Mouse (Mus musculus) kidney, postnatal 14 days (tissue): ENCODE measurements around the gene Ehbp1l1.

Experiments used
- DNase-seq: peaks from one replicate; pipeline ENCODE4 v3.0.0; 2022; ENCODE audit warnings: mixed read lengths

The Ehbp1l1 gene

DNA sequence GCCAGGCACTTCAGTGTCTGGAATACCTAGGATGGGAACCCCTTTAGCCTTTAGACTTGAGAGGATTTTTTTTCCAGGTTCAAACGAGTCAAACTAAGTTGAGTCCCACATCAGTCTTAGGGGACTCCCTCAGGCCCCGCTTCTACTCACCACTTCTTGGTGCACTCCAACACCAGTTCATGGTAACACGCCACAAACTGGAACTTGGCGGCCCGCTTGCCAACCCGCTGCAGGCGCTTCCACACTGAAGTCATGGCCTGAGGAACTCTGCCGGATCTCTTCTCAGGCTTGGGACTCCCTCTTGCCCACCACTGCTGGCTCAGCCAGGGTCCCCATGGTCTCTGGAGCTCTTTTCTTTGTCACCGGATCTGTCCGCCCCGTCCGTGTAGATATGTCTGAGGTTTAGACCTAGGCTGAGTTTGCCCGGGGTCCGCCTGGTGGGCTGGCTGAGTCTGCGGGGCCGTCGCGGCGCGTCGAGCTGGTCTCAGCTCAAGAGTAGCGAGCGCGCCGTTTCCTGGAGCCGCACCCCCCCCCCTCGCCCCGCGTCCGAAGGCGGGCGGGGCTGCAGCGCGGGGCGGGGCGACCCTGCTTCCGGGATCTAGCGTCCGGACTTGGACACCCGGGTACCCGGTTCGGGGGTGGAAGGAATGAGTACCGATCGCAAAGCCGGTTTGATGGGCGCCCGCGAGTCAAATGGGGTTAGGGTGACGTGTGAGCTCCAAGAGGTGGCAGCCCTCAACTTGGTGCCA, at the start of gene Ehbp1l1:
TSS of gene Ehbp1l1 (minus strand) at position 551 of the 749 bp plus-strand sequence.
- peak; percentile 89 for DNase-seq

DNA sequence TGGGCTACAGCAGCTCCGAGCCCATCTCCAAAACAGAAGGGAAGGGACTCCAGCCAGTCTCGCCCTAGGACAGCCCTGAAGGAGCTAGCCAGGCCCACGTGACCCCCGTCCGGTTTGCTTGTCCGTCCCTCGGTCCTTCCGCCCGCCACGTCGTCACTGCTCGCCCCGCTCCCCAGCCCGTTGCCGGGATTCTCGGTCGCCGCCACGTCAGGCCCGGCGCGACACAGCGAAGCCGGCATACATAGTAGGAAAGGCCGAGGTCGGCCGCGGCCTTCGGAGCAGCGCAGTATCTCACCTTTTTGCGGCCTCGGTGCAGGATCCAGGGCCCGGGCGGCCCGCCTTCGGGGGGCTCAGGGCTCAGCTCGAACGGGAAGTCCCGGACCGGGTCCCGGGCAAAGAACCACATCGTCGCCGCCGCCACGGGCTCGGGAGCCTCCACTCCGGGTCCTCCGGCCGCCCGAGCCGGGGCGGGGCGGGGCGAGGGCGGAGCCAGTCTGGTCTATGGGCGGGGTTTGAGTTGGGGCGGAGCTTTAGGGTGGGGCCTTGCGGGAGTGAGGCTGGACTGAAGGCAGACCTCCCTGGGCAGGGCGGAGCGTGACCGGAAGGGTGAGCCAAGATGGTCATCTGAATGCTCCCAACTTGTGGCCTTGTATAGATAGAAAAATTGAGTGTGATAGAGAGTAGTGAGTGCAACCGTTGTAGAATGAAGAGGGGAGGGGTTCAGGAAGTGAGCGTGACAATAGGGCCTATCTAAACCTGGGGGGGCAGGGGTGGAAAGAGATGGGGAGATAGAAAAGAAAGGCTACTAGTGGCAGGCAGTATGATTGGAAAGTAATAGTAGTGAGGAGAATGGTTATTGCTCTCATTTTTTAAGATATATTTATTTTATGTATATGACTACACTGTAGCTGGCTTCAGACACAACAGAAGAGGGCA, 45.1 kb upstream of the Ehbp1l1 start, which contains the start of gene Scyl1:
TSS of gene Scyl1 (minus strand) at position 495 of the 936 bp plus-strand sequence.
- DNase-seq, result peak; percentile 97

- DNase-seq, result no peak
Observed at GRCm38 (mm10) chr19:5770311-5770710, 44.2 kb upstream of the Ehbp1l1 start.

- DNase-seq, result peak; percentile 45
Observed at GRCm38 (mm10) chr19:5767271-5767670, 41.2 kb upstream of the Ehbp1l1 start.

DNA sequence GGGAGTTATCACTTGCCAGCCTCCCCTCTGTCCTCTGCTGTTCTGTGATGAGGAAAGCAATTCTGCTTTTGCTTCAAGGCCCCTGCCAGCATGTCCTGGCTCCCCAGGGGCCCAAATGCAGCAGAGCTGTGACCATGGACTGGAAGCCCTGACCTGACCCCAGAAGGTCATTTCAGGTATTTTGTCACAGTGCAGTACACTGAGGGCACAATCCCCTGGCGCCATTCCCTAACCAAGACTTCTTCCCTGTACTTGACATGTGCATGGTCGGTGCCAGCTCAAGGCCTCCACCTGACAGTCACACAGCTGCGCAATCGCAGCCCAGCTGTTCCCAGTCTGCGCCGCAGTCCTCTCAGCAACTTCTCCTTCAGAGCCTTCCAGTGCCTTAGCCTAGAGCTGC, 37.0 kb upstream of the Ehbp1l1 start:
- no peak for DNase-seq

DNA sequence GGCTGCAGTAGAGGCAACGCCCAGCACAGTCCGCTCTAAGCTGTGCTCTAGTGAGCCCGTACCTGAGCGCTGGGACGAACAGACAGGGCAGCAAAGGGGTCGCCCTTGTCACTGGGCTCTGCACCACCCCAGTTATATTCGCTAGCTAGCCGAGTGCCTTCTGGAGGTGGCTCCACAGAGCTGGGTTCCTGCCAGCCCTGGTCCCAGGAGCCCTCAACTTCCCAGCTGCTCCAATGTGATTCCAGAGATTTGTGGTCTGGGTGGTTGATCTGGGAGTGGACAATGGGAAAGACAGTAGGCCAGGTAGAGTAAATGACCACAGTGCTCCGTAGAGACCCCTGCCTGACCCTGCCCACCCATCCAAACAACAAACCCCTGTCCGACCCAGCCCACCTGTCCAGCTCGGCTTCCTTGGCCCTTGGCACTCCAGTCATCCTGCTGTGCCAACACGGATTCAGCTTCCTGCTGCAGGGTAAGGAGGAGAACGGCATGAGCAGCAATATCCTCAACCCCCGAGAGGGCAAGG, 32.8 kb upstream of the Ehbp1l1 start:
- no peak for DNase-seq

- DNase-seq, result no peak
Observed at GRCm38 (mm10) chr19:5756991-5757636, 31.0 kb upstream of the Ehbp1l1 start.

DNA sequence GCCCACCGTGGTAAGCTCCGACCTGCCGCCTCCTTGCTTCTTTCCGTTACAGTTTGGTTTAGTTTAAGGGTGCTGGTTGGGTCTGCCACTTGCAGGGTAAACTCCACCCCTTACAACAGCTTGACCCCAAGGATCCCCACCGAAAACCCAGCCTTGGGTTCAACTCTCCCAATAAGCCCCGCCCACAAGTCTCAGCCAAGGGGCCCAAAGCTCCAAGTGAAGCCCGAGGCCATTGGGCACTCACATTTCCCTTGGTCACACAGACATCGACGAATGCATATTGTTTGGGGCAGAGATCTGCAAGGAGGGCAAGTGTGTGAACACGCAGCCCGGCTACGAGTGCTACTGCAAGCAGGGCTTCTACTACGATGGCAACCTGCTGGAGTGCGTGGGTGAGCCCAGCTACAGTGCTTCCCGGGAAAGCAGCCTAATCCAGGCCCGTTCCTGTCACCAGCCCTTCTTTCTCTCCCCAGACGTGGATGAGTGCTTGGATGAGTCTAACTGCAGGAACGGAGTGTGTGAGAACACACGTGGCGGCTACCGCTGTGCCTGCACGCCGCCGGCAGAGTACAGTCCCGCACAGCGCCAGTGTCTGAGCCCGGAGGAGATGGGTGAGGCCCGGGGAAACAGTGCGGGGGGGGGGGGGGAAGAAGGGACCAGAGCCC, 30.3 kb upstream of the Ehbp1l1 start:
- no peak for DNase-seq

- DNase-seq, result peak; percentile 58
Observed at GRCm38 (mm10) chr19:5751742-5752141, 25.6 kb upstream of the Ehbp1l1 start.

DNA sequence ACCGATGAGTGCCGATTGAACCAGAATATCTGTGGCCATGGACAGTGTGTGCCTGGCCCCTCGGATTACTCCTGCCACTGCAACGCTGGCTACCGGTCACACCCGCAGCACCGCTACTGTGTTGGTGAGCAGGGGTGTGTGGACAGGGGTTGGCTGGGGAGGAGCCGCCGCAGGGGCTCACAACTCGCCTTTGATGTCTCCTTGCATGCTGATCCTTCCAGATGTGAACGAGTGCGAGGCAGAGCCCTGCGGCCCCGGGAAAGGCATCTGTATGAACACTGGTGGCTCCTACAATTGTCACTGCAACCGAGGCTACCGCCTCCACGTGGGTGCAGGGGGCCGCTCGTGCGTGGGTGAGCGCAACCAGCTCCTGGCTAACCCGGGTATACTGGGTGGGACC, 24.8 kb upstream of the Ehbp1l1 start:
- no peak for DNase-seq

DNA sequence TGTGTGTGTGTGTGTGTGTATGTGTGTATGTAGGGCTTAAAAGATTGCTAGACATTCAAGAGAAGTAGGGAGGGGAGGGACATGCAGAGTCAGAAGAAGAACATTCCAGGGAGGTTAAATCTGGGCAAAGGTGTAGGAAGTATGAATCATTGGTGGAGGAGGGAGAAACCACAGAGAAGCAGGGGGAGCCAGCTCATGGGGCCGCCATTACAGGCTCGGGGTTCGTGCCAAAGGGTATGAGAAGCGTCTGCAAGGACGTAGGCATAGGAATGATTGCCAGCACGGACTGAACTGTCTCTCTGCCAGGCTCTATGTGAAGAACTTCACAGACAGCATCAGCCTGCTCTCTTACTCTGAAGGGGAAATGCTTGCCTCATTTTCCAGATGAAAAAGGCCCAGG, 23.4 kb upstream of the Ehbp1l1 start:
- DNase-seq, result no peak

DNA sequence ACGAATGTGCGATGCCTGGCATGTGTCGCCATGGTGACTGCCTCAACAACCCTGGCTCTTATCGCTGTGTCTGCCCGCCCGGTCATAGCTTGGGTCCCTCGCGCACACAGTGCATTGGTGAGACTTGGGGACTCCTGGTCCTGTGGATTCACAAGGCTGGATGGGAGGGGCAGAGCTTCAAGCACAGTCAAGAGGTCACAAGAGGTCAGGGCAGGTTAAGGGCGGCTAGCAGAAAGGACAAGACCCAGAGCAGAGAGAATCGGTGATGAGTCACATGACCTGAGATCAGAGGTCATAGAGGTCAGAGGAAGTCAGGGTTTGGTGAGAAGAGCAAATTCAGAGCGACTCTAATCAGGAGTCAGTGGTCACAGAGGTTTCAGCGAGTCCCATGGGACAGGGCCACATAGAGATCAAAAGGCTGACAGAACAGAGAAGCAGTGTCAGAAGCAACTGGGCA, 20.8 kb upstream of the Ehbp1l1 start:
- no peak for DNase-seq

DNA sequence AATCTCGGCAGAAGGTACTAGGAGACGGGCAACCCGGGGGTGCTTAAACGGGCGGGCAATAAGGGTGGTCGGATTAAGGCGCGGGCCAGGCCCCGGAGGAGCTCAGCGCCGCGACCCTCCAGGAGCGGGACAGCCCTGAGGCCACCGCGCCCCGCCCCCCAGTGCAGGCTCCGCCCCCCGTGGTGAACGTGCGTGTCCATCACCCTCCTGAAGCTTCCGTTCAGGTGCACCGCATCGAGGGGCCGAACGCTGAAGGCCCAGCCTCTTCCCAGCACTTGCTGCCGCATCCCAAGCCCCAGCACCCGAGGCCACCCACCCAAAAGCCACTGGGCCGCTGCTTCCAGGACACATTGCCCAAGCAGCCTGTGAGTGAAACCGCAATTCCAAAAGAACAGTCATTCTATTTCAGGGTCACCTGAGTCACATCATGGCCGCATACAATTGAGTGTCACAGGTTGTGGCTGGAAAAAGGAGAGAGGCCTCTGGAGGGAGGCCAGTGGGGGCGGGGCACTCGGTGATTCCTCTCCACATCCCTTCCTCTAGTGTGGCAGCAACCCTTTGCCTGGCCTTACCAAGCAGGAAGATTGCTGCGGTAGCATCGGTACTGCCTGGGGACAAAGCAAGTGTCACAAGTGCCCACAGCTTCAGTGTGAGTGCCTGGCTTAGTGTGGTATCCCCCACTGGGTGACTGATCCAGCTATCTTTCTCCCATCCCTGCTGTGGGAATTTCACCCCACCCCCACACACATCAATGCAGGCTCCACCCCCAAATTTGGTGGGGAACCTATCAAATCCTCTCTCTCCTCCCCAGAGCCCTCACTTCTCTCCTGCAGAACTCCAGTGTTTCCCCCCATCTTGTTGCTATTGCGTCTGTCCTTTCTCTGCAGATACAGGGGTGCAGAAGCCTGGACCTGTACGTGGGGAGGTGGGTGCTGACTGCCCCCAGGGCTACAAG, 19.9 kb upstream of the Ehbp1l1 start:
- DNase-seq, result no peak

- peak; percentile 41 for DNase-seq
Observed at GRCm38 (mm10) chr19:5743576-5743975, 17.5 kb upstream of the Ehbp1l1 start.

GRCm38 (mm10) chr19:5742241-5742641, 16.1 kb upstream of the Ehbp1l1 start:
- peak; percentile 46 for DNase-seq

- DNase-seq, result peak; percentile 88
Observed at GRCm38 (mm10) chr19:5741641-5742240, 15.6 kb upstream of the Ehbp1l1 start.

- DNase-seq, result peak; percentile 67
Observed at GRCm38 (mm10) chr19:5740320-5741317, 14.5 kb upstream of the Ehbp1l1 start, which contains the start of gene Ltbp3. Gene Ltbp3, plus strand, starts transcription at chr19:5740904.

- DNase-seq, result no peak
Observed at GRCm38 (mm10) chr19:5739446-5739845, 13.3 kb upstream of the Ehbp1l1 start.

GRCm38 (mm10) chr19:5734325-5734724, 8.2 kb upstream of the Ehbp1l1 start:
- no peak for DNase-seq
